Mouse (Mus musculus) gastrocnemius, postnatal 4 days (tissue): Measurements from ENCODE around the gene Nelfa. TPM values are rescaled to one million over a fixed set of nuclear protein-coding genes. Genes with fewer than 3 reads are reported as not detected.
"Not testable (repeated sequence)": the region's sequence is repeated elsewhere in the genome, so short reads cannot be mapped to it uniquely, and the experiment has no call there.

ENCODE experiments used
- DNase-seq, 2 experiments: peaks; one replicate each; pipeline ENCODE4 v3.0.0; 2021 to 2022; ENCODE audit warnings: low spot score in 2 of 2, mixed read lengths in 2 of 2
- total RNA-seq, 2 experiments: library from RNA; stranded (reverse); gene quantifications; 2 replicates each; pipeline ENCODE4 v1.2.3; 2021

The Nelfa gene
- total RNA-seq, 2 experiments from 2014 or later: 18.6 to 22.0 TPM

- no peak for DNase-seq
Observed at GRCm38 (mm10) chr5:33920924-33921323, 15.3 kb downstream of the Nelfa start.

- no peak for DNase-seq
Observed at GRCm38 (mm10) chr5:33920037-33920436, 16.2 kb downstream of the Nelfa start.

GRCm38 (mm10) chr5:33919466-33919865 lies 16.7 kb downstream of the Nelfa start:
- no peak for DNase-seq

GRCm38 (mm10) chr5:33916616-33917015 lies 19.6 kb downstream of the Nelfa start:
- DNase-seq: not testable (repeated sequence)

- not testable (repeated sequence) for DNase-seq
Observed at GRCm38 (mm10) chr5:33915031-33915430, 21.2 kb downstream of the Nelfa start.

GRCm38 (mm10) chr5:33903176-33903575 lies 33.0 kb downstream of the Nelfa start:
- no peak for DNase-seq

- no peak for DNase-seq
Observed at GRCm38 (mm10) chr5:33902696-33903095, 33.5 kb downstream of the Nelfa start.

- no peak for DNase-seq
Observed at GRCm38 (mm10) chr5:33901278-33901677, 34.9 kb downstream of the Nelfa start.

- DNase-seq: no peak
Observed at GRCm38 (mm10) chr5:33900701-33901263, 35.4 kb downstream of the Nelfa start.

- no peak for DNase-seq
Observed at GRCm38 (mm10) chr5:33900101-33900500, 36.1 kb downstream of the Nelfa start.

- no peak for DNase-seq
Observed at GRCm38 (mm10) chr5:33899245-33899644, 37.0 kb downstream of the Nelfa start.

- DNase-seq: no peak
Observed at GRCm38 (mm10) chr5:33898671-33899070, 37.5 kb downstream of the Nelfa start.

- no peak for DNase-seq
Observed at GRCm38 (mm10) chr5:33897158-33897557, 39.1 kb downstream of the Nelfa start.

- DNase-seq: no peak
Observed at GRCm38 (mm10) chr5:33895116-33895515, 41.1 kb downstream of the Nelfa start.

GRCm38 (mm10) chr5:33893406-33893805 lies 42.8 kb downstream of the Nelfa start:
- DNase-seq: no peak

- no peak for DNase-seq
Observed at GRCm38 (mm10) chr5:33881118-33881517, 55.1 kb downstream of the Nelfa start.

GRCm38 (mm10) chr5:33875472-33875871 lies 60.7 kb downstream of the Nelfa start:
- DNase-seq: no peak

- DNase-seq: no peak
Observed at GRCm38 (mm10) chr5:33857693-33858092, 78.5 kb downstream of the Nelfa start.

- no peak for DNase-seq
Observed at GRCm38 (mm10) chr5:33854019-33854418, 82.2 kb downstream of the Nelfa start.

GRCm38 (mm10) chr5:33853086-33853485 lies 83.1 kb downstream of the Nelfa start:
- no peak for DNase-seq

GRCm38 (mm10) chr5:33851466-33851865 lies 84.7 kb downstream of the Nelfa start:
- DNase-seq: no peak
